Mouse (Mus musculus): ENCODE data around the gene Serping1. TPM values are rescaled to one million over a fixed set of nuclear protein-coding genes. Genes with fewer than 3 reads are reported as not detected.

Serping1 gene
- polyA plus RNA-seq, 1 experiment from 2014 or later, result 143 TPM

DNA sequence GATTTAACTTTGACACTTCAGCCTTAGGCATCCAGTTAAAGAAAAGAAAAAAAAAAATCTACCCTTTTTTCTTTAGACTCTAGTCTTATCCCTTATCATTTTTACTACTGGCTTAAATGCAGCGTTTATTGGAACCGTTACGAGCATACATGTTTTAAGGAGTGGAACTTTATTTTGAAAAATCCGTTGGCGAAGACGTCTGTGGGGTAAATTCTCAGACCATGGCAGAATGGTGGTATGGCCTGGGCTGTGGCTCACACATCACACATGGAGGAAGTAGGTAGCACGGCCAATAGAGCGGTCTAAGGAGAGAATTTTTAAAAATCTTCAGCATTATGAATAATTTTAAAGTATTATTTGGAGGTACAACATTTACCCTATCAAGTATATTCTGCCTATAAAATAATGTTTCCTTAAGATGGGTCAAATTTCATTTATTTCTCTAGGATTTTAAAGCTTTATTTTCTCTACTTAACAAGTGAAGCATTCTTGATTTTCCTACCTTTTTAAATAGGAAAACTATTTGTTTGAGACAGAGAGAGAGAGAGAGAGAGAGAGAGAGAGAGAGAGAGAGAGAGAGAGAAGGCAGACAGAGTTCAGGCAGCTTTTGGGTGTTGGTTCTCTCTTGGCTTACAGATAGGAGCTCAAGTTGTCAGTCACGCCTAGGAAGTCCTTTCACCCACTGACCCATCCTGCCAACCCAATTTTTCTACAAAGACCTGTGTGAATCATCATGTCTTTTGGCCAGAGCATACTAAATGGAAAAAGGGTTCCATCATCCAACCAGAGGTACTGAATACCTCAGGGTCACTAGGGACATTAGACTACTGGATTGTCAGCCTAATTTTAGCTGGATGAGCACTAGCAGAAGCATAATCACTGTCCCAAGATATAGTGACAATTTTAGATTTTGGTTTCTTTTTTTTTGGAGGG, 58.6 kb downstream of the Serping1 start:
- WGBS, result 22% methylated on average over 9 of the region's 9 CpGs
- H3K4me1 ChIP-seq (replicated peaks; ENCODE audit: control insufficient read depth, insufficient read depth, low read length), result peaks cover 10% of the 10 kb centered on the region

DNA sequence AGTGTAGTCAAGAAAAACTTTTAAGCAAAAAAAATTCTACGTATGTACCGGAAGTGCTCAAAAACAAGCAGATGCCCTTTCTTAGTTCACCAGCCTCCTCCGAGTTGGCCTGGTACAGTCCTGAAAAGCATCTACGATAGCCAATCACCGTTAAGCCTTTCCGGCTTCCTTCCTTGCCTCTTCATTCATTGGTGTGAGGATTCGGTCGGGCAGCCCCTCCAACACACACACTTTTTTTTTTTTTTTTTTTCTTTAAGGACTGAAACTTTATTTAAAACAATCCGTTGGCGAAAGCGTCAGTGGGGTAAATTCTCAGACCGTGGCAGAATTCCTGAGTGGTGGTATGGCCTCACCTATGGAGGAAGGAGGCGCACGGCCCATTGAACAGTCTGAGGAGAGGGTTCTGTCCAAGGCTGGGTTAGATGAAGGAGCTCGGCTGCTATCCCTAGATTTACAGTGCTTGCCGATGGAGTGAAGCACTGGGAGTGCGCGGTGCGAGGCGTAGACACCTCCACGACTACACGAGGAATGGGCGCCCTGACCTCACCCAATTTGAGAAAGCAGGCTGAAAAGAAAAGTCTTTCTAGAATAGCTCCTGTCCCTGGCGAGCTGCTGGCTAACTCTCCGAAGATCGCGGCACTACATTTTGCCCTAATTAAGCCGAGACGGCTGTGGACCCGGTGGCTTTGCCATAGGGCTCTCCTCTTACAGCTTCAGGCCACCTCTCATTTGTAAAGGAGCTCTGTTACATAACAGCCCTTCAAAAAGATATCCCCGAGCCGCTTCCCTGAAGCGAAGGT, 59.5 kb downstream of the Serping1 start:
- ATAC-seq (ENCODE audit: low read depth), result peak; percentile 96
- WGBS, result under 1% methylated on average over 33 of the region's 33 CpGs
- Histone ChIP-seq H3K4me2 (ENCODE audit: low read depth, low read length) (peak overlapping the region; percentile 87), H3K9me3 (ENCODE audit: control insufficient read depth, low read length) (no peaks in the 10 kb centered on the region), H3K4me3 (ENCODE audit: low read length) (peak overlapping the region; percentile 80), H3K27ac (ENCODE audit: low read length) (peak overlapping the region; percentile 98), H3K4me1 (replicated peaks; ENCODE audit: control insufficient read depth, insufficient read depth, low read length) (peaks cover 10% of the 10 kb centered on the region), H3K9ac (ENCODE audit: low read length) (peak overlapping the region; percentile 81), H3K27me3 (ENCODE audit: control insufficient read depth, insufficient read depth, low read depth, low read length) (no peaks in the 10 kb centered on the region), H3K36me3 (ENCODE audit: control insufficient read depth, insufficient read depth, low read length) (peaks cover 1% of the 10 kb centered on the region; the same call in 1 of the 2 replicates)

More for the DNA sequence above, 58.6 kb downstream of the Serping1 start:
- H3K9ac ChIP-seq (ENCODE audit: low read length), result peak overlapping the region; percentile 81
- H3K27ac ChIP-seq (ENCODE audit: low read length), result peak overlapping the region; percentile 98
- no peak for ATAC-seq (ENCODE audit: low read depth)
- no peaks in the 10 kb centered on the region for H3K27me3 ChIP-seq (ENCODE audit: control insufficient read depth, insufficient read depth, low read depth, low read length)
- peak overlapping the region; percentile 87 for H3K4me2 ChIP-seq (ENCODE audit: low read depth, low read length)
- peak overlapping the region; percentile 80 for H3K4me3 ChIP-seq (ENCODE audit: low read length)
- H3K9me3 ChIP-seq (ENCODE audit: control insufficient read depth, low read length), result no peaks in the 10 kb centered on the region
- no peaks in the 10 kb centered on the region for H3K36me3 ChIP-seq (ENCODE audit: control insufficient read depth, insufficient read depth, low read length)

MicroRNAs encoded within 50 kb of the gene (microRNA counts, 519-probe panel; counts per million panel counts)
- 5,590 counts per million, percentile 99 among the panel's probes with 10 or more counts for microRNA mmu-miR-130a

Small RNA genes lying within 50 kb of the gene (microRNA-seq; reads per million reads assigned to microRNA genes)
- gene Mir130a, result 33,253 reads per million, percentile 98 among the genes with 10 or more reads in this experiment

Other genes starting within 250 kb of the Serping1 start
- gene Ctnnd1, start 124.7 kb downstream of the Serping1 start, polyA plus RNA-seq (2015; fragmentation: Nextera tagmentation; extraction: Ambion mirVana), result 64.3 and 68.4 TPM in 2 replicates
- 0.18 and 0.35 TPM in 2 replicates for gene Btbd18, start 116.4 kb downstream of the Serping1 start, polyA plus RNA-seq (2015; fragmentation: Nextera tagmentation; extraction: Ambion mirVana)
- gene Selenoh, start 104.7 kb downstream of the Serping1 start, polyA plus RNA-seq (2015; fragmentation: Nextera tagmentation; extraction: Ambion mirVana), result 315 and 316 TPM in 2 replicates
- gene Gm28635, start 97.4 kb downstream of the Serping1 start, polyA plus RNA-seq (2015; fragmentation: Nextera tagmentation; extraction: Ambion mirVana), result not detected in 2 replicates
- 34.6 and 38.0 TPM in 2 replicates for gene Med19, start 97.0 kb downstream of the Serping1 start, polyA plus RNA-seq (2015; fragmentation: Nextera tagmentation; extraction: Ambion mirVana)
- 115 and 117 TPM in 2 replicates for gene Tmx2, start 96.3 kb downstream of the Serping1 start, polyA plus RNA-seq (2015; fragmentation: Nextera tagmentation; extraction: Ambion mirVana)
- 24.2 and 28.2 TPM in 2 replicates for gene Zdhhc5, start 60.3 kb downstream of the Serping1 start, polyA plus RNA-seq (2015; fragmentation: Nextera tagmentation; extraction: Ambion mirVana)
- 28.3 and 28.6 TPM in 2 replicates for gene Clp1, start 48.1 kb downstream of the Serping1 start, polyA plus RNA-seq (2015; fragmentation: Nextera tagmentation; extraction: Ambion mirVana)
- 5.2 and 6.9 TPM in 2 replicates for gene Ypel4, start 41.4 kb downstream of the Serping1 start, polyA plus RNA-seq (2015; fragmentation: Nextera tagmentation; extraction: Ambion mirVana)
- gene Gm19426, start 31.8 kb downstream of the Serping1 start, polyA plus RNA-seq (2015; fragmentation: Nextera tagmentation; extraction: Ambion mirVana), result 7.1 and 7.4 TPM in 2 replicates
- 76.0 and 82.9 TPM in 2 replicates for gene Ube2l6, start 23.4 kb upstream of the Serping1 start, polyA plus RNA-seq (2015; fragmentation: Nextera tagmentation; extraction: Ambion mirVana)
- gene Smtnl1, start 47.2 kb upstream of the Serping1 start, polyA plus RNA-seq (2015; fragmentation: Nextera tagmentation; extraction: Ambion mirVana), result 0.70 and 0.77 TPM in 2 replicates
- gene Timm10, start 51.6 kb upstream of the Serping1 start, polyA plus RNA-seq (2015; fragmentation: Nextera tagmentation; extraction: Ambion mirVana), result 36.9 and 39.3 TPM in 2 replicates
- 16.5 and 20.4 TPM in 2 replicates for gene Slc43a1, start 63.4 kb upstream of the Serping1 start, polyA plus RNA-seq (2015; fragmentation: Nextera tagmentation; extraction: Ambion mirVana)
- 0.16 and 0.31 TPM in 2 replicates for gene Rtn4rl2, start 111.3 kb upstream of the Serping1 start, polyA plus RNA-seq (2015; fragmentation: Nextera tagmentation; extraction: Ambion mirVana)
- gene Slc43a3, start 161.1 kb upstream of the Serping1 start, polyA plus RNA-seq (2015; fragmentation: Nextera tagmentation; extraction: Ambion mirVana), result 87.3 and 92.8 TPM in 2 replicates
- 0.78 TPM in 1 of 2 replicates, not detected in the other for gene Prg2, start 205.0 kb upstream of the Serping1 start, polyA plus RNA-seq (2015; fragmentation: Nextera tagmentation; extraction: Ambion mirVana)
- gene Prg3, start 212.8 kb upstream of the Serping1 start, polyA plus RNA-seq (2015; fragmentation: Nextera tagmentation; extraction: Ambion mirVana), result not detected in 2 replicates